Mouse (Mus musculus) right cerebral cortex, adult 18-20 months (tissue): ENCODE results near the gene Nr1d1.

Experiments used
- DNase-seq: peaks from one replicate; pipeline ENCODE4 v3.0.0; 2022; ENCODE audit warnings: mixed read lengths

The Nr1d1 gene

GRCm38 (mm10) chr11:98735111-98735510 lies 40.0 kb downstream of the Nr1d1 start:
- no peak for DNase-seq

- no peak for DNase-seq
Measured at GRCm38 (mm10) chr11:98734020-98734419, 41.1 kb downstream of the Nr1d1 start.

GRCm38 (mm10) chr11:98731134-98731533 lies 44.0 kb downstream of the Nr1d1 start:
- peak; percentile 89 for DNase-seq

GRCm38 (mm10) chr11:98730727-98731126 lies 44.4 kb downstream of the Nr1d1 start:
- DNase-seq: no peak

GRCm38 (mm10) chr11:98729119-98729588 lies 46.0 kb downstream of the Nr1d1 start, which contains the start of gene Med24:
Gene Med24, minus strand, starts transcription at chr11:98729435.
- DNase-seq: peak; percentile 93

- DNase-seq: no peak
Measured at GRCm38 (mm10) chr11:98725926-98726506, 49.1 kb downstream of the Nr1d1 start.

GRCm38 (mm10) chr11:98723098-98723497 lies 52.0 kb downstream of the Nr1d1 start:
- no peak for DNase-seq

GRCm38 (mm10) chr11:98721458-98722226 lies 53.5 kb downstream of the Nr1d1 start:
- peak; percentile 74 for DNase-seq

GRCm38 (mm10) chr11:98720756-98721155 lies 54.4 kb downstream of the Nr1d1 start:
- DNase-seq: no peak
